ENCODE assay signal across 12 mouse cellular contexts in the genomic region with DNA sequence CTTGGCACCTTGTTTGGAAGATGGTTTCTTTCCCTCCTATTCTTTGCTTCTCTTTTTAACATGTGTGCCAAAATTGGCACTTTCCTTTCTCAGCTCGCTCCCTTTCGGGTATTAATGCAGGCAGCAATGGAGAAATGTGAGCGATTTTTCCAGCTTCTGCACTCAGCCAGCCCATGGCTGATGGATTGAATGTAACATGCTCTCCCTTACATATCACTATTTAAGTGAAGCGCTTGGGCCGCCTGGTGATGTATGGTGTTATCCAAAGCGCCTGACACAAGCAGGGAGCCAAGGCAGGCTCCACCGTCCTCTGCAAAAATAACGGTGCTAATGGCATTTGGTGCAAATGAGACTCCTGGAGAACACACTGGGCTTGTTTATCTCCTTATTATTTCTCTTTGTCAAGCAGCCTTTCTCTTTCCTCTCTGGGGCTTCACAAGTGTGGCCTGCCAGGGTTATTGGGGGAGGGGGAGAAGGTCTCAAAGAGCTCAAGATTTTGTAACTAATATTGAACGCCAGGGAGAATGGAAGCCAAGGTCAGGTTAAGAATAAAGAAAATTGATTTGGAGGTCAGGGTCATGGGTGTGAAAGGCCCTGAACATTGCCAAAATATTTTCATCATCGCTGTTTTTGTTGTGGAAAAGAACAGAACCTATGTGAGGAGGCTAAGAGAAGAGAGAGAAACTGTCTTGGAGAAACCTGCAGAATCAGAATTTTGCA.
DNase-seq lines count a peak whose midpoint lies in the region; ATAC-seq and TF ChIP-seq lines count a peak whose summit lies in the region.
"Had no signal": no experiment of that assay in that cellular context is flagged by ENCODE, and none has a peak within 500 bp of the region (broad histone marks: within the 10 kb centered on the region; RNA-seq: fewer than 3 reads in every experiment).

No protein-coding gene starts in this region.

- no peak for TF ChIP-seq CTCF in lung, embryonic 14.5 days (IDR thresholded peaks at IDR 0.05; ENCODE audit: low read depth)
- no peak for TF ChIP-seq CTCF in stomach, postnatal 0 days (IDR thresholded peaks at IDR 0.05; ENCODE audit: low read depth)

- H3K27me3 ChIP-seq in lung, embryonic 14.5 days (ENCODE audit: insufficient read depth, low read length) = no peaks in the 10 kb centered on the region
- H3K27me3 ChIP-seq in midbrain, embryonic 16.5 days (ENCODE audit: control insufficient read depth, insufficient read depth, low read depth, low read length) = no peaks in the 10 kb centered on the region
- no peaks in the 10 kb centered on the region for H3K27me3 ChIP-seq in stomach, postnatal 0 days (ENCODE audit: control insufficient read depth, insufficient read depth, low read length)
- H3K27me3 ChIP-seq: heart, embryonic 12.5 days had no signal

- H3K9me3 ChIP-seq in lung, embryonic 14.5 days (ENCODE audit: low read depth, low read length) = no peaks in the 10 kb centered on the region
- H3K9me3 ChIP-seq in midbrain, embryonic 16.5 days (replicated peaks; ENCODE audit: control insufficient read depth, low read length, poor library complexity, severe bottlenecking) = no peaks in the 10 kb centered on the region; the same call in 1 of the 2 replicates
- H3K9me3 ChIP-seq in stomach, postnatal 0 days (ENCODE audit: control insufficient read depth, low read length) = no peaks in the 10 kb centered on the region
- H3K9me3 ChIP-seq: heart, embryonic 12.5 days had no signal

- WGBS in lung, embryonic 14.5 days = 41% methylated on average over 10 of the region's 10 CpGs
- WGBS in midbrain, embryonic 16.5 days = 40% methylated on average over 10 of the region's 10 CpGs
- 52% methylated on average over 10 of the region's 10 CpGs for WGBS in stomach, postnatal 0 days

- H3K36me3 ChIP-seq in lung, embryonic 14.5 days (ENCODE audit: insufficient read depth) = no peaks in the 10 kb centered on the region
- H3K36me3 ChIP-seq in midbrain, embryonic 16.5 days (ENCODE audit: control insufficient read depth, insufficient read depth, low read length) = no peaks in the 10 kb centered on the region
- H3K36me3 ChIP-seq in stomach, postnatal 0 days (ENCODE audit: control insufficient read depth, insufficient read depth, low read length) = no peaks in the 10 kb centered on the region
- H3K36me3 ChIP-seq: heart, embryonic 12.5 days had no signal

- ATAC-seq in lung, embryonic 14.5 days (ENCODE audit: insufficient read depth) = no peak
- ATAC-seq in midbrain, embryonic 16.5 days = no peak
- ATAC-seq in stomach, postnatal 0 days (ENCODE audit: low FRiP score, low TSS enrichment) = no peak

- no peak for TF ChIP-seq EP300 in stomach, postnatal 0 days (optimal IDR thresholded peaks at IDR 0.05)

- 0 out of 2 replicates have a peak, but pooled peaks cover 5% of the 10 kb centered on the region for H3K4me1 ChIP-seq in lung, embryonic 14.5 days (ENCODE audit: insufficient read depth)
- peaks cover 24% of the 10 kb centered on the region for H3K4me1 ChIP-seq in midbrain, embryonic 16.5 days (ENCODE audit: control insufficient read depth, insufficient read depth, low read length)
- H3K4me1 ChIP-seq in stomach, postnatal 0 days (replicated peaks; ENCODE audit: control insufficient read depth, insufficient read depth) = no peaks in the 10 kb centered on the region
- H3K4me1 ChIP-seq: heart, embryonic 12.5 days had no signal

- no peak overlapping the region for H3K4me2 ChIP-seq in lung, embryonic 14.5 days
- peak overlapping the region; percentile 1 for H3K4me2 ChIP-seq in midbrain, embryonic 16.5 days (ENCODE audit: low read length)
- no peak overlapping the region for H3K4me2 ChIP-seq in stomach, postnatal 0 days (replicated peaks; ENCODE audit: low read depth)
- H3K4me2 ChIP-seq: heart, embryonic 12.5 days had no signal

- no peak overlapping the region for H3K9ac ChIP-seq in lung, embryonic 14.5 days
- H3K9ac ChIP-seq in midbrain, embryonic 16.5 days (ENCODE audit: low read depth, low read length) = no peak overlapping the region
- no peak overlapping the region for H3K9ac ChIP-seq in stomach, postnatal 0 days (ENCODE audit: low read length)
- H3K9ac ChIP-seq: heart, embryonic 12.5 days had no signal

- H3K27ac ChIP-seq in lung, embryonic 14.5 days (ENCODE audit: low read depth) = no peak overlapping the region
- H3K27ac ChIP-seq in midbrain, embryonic 16.5 days (ENCODE audit: low read length) = peak overlapping the region; percentile 58; the same call in 1 of the 2 replicates
- H3K27ac ChIP-seq in stomach, postnatal 0 days (replicated peaks) = no peak overlapping the region

- DNase-seq in lung, embryonic 14.5 days = peak; percentile 44
- DNase-seq in lung, adult 18-20 months = no peak
- peak; percentile 9 to 52 for DNase-seq in frontal cortex, postnatal 36 days (ENCODE audit: low spot score in 2 of 2)
- no peak for DNase-seq in thymus, postnatal 25 days
- no peak for DNase-seq in layer of hippocampus, postnatal 14 days (ENCODE audit: low spot score in 2 of 2)
- no peak for DNase-seq in stomach, postnatal 0 days (ENCODE audit: low spot score)
- no peak for DNase-seq in cerebellum, adult 11-12 months
- DNase-seq: cerebellum, adult 9-10 months; kidney, adult 11 months; lung, postnatal 10 days had no signal

- H3K4me3 ChIP-seq in lung, embryonic 14.5 days (ENCODE audit: low read depth, low read length) = no peak overlapping the region
- no peak overlapping the region for H3K4me3 ChIP-seq in midbrain, embryonic 16.5 days (ENCODE audit: low read depth, low read length)
- H3K4me3 ChIP-seq in stomach, postnatal 0 days (ENCODE audit: low read depth, low read length) = no peak overlapping the region
- H3K4me3 ChIP-seq: heart, embryonic 12.5 days had no signal

Comparison
In these comparisons a context has a peak if more than half of its experiments do, and no peak if none do; other contexts are left out.
1. DNase-seq: peak in lung, embryonic 14.5 days (single experiment) and frontal cortex, postnatal 36 days (2 of 2); none in lung, adult 18-20 months (0 of 2), thymus, postnatal 25 days (single experiment), layer of hippocampus, postnatal 14 days (0 of 2), stomach, postnatal 0 days (single experiment) and cerebellum, adult 11-12 months (single experiment).